Mouse (Mus musculus) embryonic fibroblast, embryonic 13.5 days (primary cell): Measurements from ENCODE around the gene Cse1l.

Experiments
- CTCF ChIP-seq: IDR thresholded peaks from 2 replicates; pipeline ENCODE4 v1.5.1; 2011; ENCODE audit warnings: mild to moderate bottlenecking, control low read depth, low read length, moderate library complexity, borderline replicate concordance; ENCODE audit not compliant: insufficient read depth
- POLR2A ChIP-seq: IDR thresholded peaks from 2 replicates; pipeline ENCODE4 v1.6.1; 2011; ENCODE audit warnings: low read depth, mild to moderate bottlenecking, control low read depth, low read length, moderate library complexity

- TF ChIP-seq POLR2A (no peak), CTCF (no peak)
Observed at GRCm38 (mm10) chr2:166891366-166891880, 14.4 kb upstream of the Cse1l start.
